Mouse (Mus musculus): Measurements from ENCODE around the gene Pltp. TPM values are rescaled to one million over a fixed set of nuclear protein-coding genes. Genes with fewer than 3 reads are reported as not detected.
A peak's percentile ranks its signal among the peaks of the same experiment; 100 is the strongest.

The Pltp gene
- total and polyA plus RNA-seq, 3 experiments: 5.2 to 17.1 TPM; not detected in 1

DNA sequence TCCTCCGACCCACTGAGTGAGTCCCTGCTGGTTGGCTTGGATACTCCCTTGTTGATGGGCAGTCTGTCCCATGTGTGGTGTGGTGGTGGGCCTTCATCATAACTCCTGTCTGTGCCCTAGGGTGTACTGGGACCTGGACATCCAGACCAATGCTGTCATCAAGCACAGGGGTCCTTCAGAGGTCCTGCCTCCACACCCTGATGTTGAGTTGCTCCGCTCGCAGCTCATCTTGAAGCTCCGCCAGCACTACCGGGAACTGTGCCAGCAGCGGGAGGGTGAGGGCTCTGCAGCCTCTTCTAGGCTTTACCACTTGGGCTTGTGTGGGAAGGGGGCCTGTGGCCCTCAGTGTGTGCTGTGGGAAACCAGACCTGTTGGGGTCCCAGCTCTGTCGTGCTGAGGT is 28.3 kb upstream of the Pltp start:
- Histone ChIP-seq H3K36me3 (ENCODE audit: control insufficient read depth in 1 of 2, insufficient read depth in 2 of 2, low read length in 2 of 2) (peaks cover 0 to 4% of the 10 kb centered on the region in 2 experiments), H3K9me3 (replicated peaks; ENCODE audit: insufficient read depth, low read length) (no peaks in the 10 kb centered on the region), H3K4me3 (ENCODE audit: control insufficient read depth in 1 of 2, insufficient read depth in 1 of 2, low read depth in 2 of 2, low read length in 2 of 2) (no peak overlapping the region), H3K9ac (ENCODE audit: control insufficient read depth, low read depth, low read length, poor library complexity, severe bottlenecking) (no peak overlapping the region), H3K27ac (ENCODE audit: control insufficient read depth, low read depth, low read length) (no peak overlapping the region), H3K4me1 (ENCODE audit: control insufficient read depth in 1 of 2, insufficient read depth in 2 of 2, low read length in 2 of 2) (peaks cover 0 to 6% of the 10 kb centered on the region in 2 experiments; a peak in 1 of 4 replicates), H3K27me3 (ENCODE audit: control insufficient read depth in 1 of 2, insufficient read depth in 2 of 2, low read length in 2 of 2) (no peaks in the 10 kb centered on the region), H3K79me2 (ENCODE audit: control insufficient read depth, insufficient read depth, low read length, poor library complexity) (peaks cover 6% of the 10 kb centered on the region)
- TF ChIP-seq MAX (IDR thresholded peaks at IDR 0.05; ENCODE audit: low read length): no peak
- no peak for TF ChIP-seq NELFE (IDR thresholded peaks at IDR 0.05; ENCODE audit: low read depth, low read length)
- TF ChIP-seq BHLHE40 (IDR thresholded peaks at IDR 0.05; ENCODE audit: borderline replicate concordance, low read depth, low read length): no peak
- no peak for TF ChIP-seq E2F4 (IDR thresholded peaks at IDR 0.05; ENCODE audit: borderline replicate concordance, low read depth, low read length)
- no peak for TF ChIP-seq TCF12 (IDR thresholded peaks at IDR 0.05; ENCODE audit: low read depth, low read length)
- TF ChIP-seq CHD1 (IDR thresholded peaks at IDR 0.05; ENCODE audit: low read depth, low read length): no peak
- no peak for TF ChIP-seq TBP (IDR thresholded peaks at IDR 0.05; ENCODE audit: low read depth, low read length)
- TF ChIP-seq ETS1 (IDR thresholded peaks at IDR 0.05; ENCODE audit: low read depth, low read length): no peak
- no peak for TF ChIP-seq USF2 (IDR thresholded peaks at IDR 0.05; ENCODE audit: borderline replicate concordance in 1 of 2, insufficient read depth in 1 of 2, low read depth in 1 of 2, low read length in 2 of 2)
- no peak for TF ChIP-seq ZNF384 (IDR thresholded peaks at IDR 0.05; ENCODE audit: low read depth, low read length)
- no peak for TF ChIP-seq ZMIZ1 (IDR thresholded peaks at IDR 0.05; ENCODE audit: low read depth, low read length)
- peak; percentile 44 for DNase-seq (ENCODE audit: low read depth, low spot score)

DNA sequence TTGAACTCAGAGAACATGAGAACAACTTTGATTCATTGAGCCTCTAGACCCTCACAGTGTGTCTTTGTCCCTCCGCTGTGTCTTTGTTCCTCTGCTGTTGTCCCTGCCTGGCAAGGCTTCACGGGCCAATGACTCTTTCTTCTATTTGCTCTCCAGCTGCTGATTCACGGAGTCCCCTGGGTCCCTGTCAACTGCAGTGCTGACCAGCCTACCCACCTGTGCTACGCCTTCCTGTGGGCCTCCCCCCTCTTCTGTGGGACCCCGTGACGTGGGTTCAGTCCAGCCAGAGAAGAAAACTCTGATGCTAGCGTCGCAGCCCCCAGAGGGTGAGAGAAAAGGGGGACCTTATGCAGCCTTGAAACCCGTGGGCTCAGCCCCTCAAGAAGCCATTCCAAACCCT is 25.1 kb upstream of the Pltp start:
- no peaks in the 10 kb centered on the region for H3K27me3 ChIP-seq (ENCODE audit: control insufficient read depth in 1 of 2, insufficient read depth in 2 of 2, low read length in 2 of 2)
- H3K4me3 ChIP-seq (ENCODE audit: control insufficient read depth in 1 of 2, insufficient read depth in 1 of 2, low read depth in 2 of 2, low read length in 2 of 2): no peak overlapping the region
- no peak overlapping the region for H3K9ac ChIP-seq (ENCODE audit: control insufficient read depth, low read depth, low read length, poor library complexity, severe bottlenecking)
- DNase-seq (ENCODE audit: low read depth, low spot score): no peak
- peaks cover 0 to 9% of the 10 kb centered on the region in 2 experiments for H3K36me3 ChIP-seq (ENCODE audit: control insufficient read depth in 1 of 2, insufficient read depth in 2 of 2, low read length in 2 of 2)
- H3K27ac ChIP-seq (ENCODE audit: control insufficient read depth, low read depth, low read length): no peak overlapping the region
- peaks cover 25% of the 10 kb centered on the region for H3K79me2 ChIP-seq (ENCODE audit: control insufficient read depth, insufficient read depth, low read length, poor library complexity)
- TF ChIP-seq JUND (IDR thresholded peaks at IDR 0.05; ENCODE audit: low read depth, low read length) (no peak), USF1 (IDR thresholded peaks at IDR 0.05; ENCODE audit: low read depth, low read length) (no peak), POLR2AphosphoS2 (IDR thresholded peaks at IDR 0.05; ENCODE audit: low read length) (no peak), GATA1 (IDR thresholded peaks at IDR 0.05; ENCODE audit: low read depth, low read length) (no peak), MAX (IDR thresholded peaks at IDR 0.05; ENCODE audit: low read length) (no peak), CHD1 (IDR thresholded peaks at IDR 0.05; ENCODE audit: low read depth, low read length) (no peak), MAZ (IDR thresholded peaks at IDR 0.05; ENCODE audit: low read depth, low read length) (no peak), KAT2A (conservative IDR thresholded peaks at IDR 0.05; ENCODE audit: low read depth, low read length) (no peak)
- peaks cover 0 to 16% of the 10 kb centered on the region in 2 experiments; a peak in 1 of 4 replicates for H3K4me1 ChIP-seq (ENCODE audit: control insufficient read depth in 1 of 2, insufficient read depth in 2 of 2, low read length in 2 of 2)
- H3K9me3 ChIP-seq (replicated peaks; ENCODE audit: insufficient read depth, low read length): no peaks in the 10 kb centered on the region
